In the genomic region with DNA sequence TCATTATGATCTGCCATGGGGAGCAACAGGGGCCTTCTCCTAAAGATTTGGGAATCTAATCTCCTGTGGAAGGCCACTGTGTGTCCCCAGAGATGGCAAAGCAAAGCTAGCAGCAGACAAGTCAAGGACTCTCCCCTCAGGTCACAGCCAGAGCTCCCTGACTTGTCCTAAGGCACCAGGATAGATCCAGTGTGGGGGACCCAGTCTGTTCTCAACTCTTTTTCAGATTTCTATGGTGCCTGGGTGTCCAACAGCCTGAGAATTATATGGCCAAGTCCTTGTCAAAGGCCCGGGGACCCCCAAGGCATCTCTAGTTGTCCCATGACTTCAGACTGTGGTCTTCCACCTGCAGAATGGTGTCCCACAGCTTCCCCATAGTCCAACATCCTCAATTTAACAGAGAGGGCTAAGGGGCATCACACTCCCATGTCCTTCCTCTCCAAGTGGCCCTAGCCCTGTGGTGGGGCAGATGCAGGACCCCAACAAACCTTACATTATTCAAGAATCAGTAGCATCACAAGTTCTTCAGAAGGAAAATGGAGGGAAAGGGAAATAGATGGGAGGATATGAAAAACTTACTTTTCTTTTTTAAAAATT, we compare ENCODE assay signal across 19 mouse cellular contexts. TPM values are rescaled to one million over a fixed set of nuclear protein-coding genes. Genes with fewer than 3 reads are reported as not detected.
DNase-seq lines count a peak whose midpoint lies in the region; ATAC-seq lines count a peak whose summit lies in the region.
"Had no signal": no experiment of that assay in that cellular context is flagged by ENCODE, and none has a peak within 500 bp of the region (broad histone marks: within the 10 kb centered on the region; RNA-seq: fewer than 3 reads in every experiment).

No protein-coding gene starts in this region.

- H3K9me3 ChIP-seq in heart, embryonic 14.5 days (ENCODE audit: control insufficient read depth, low read length) = peaks cover 8% of the 10 kb centered on the region
- H3K9me3 ChIP-seq: G1E had no signal

- no peak overlapping the region for H3K4me3 ChIP-seq in heart, embryonic 14.5 days (ENCODE audit: control insufficient read depth in 1 of 2, insufficient read depth in 1 of 2, low read depth in 1 of 2, low read length in 2 of 2)

- ATAC-seq in heart, embryonic 14.5 days (ENCODE audit: insufficient number of reproducible peaks, insufficient read depth, low FRiP score, low read depth) = peak; percentile 66
- peak; percentile 19 to 27; a peak in 1 of 4 replicates for ATAC-seq in hematopoietic stem cell, adult 5-6 weeks (replicated peaks in 1 of 2; ENCODE audit: insufficient read depth in 1 of 2, low FRiP score in 2 of 2, low TSS enrichment in 1 of 2, low read depth in 1 of 2, poor library complexity in 2 of 2, severe bottlenecking in 2 of 2)
- peak; percentile 54; the same call in 1 of the 2 replicates for ATAC-seq in neutrophil, adult 5-6 weeks (ENCODE audit: extremely low read depth, insufficient number of reproducible peaks, low FRiP score, poor library complexity, severe bottlenecking)

- no peaks in the 10 kb centered on the region for H3K27me3 ChIP-seq in heart, embryonic 14.5 days (ENCODE audit: control insufficient read depth, insufficient read depth, low read length)

- no peaks in the 10 kb centered on the region for H3K4me1 ChIP-seq in heart, embryonic 14.5 days (ENCODE audit: control insufficient read depth in 2 of 2, insufficient read depth in 2 of 2, low read length in 2 of 2)

- no peak overlapping the region for H3K27ac ChIP-seq in heart, embryonic 14.5 days (replicated peaks in 1 of 2; ENCODE audit: control insufficient read depth in 1 of 2, insufficient read depth in 1 of 2, low read depth in 2 of 2, low read length in 2 of 2)

- H3K9ac ChIP-seq in heart, embryonic 14.5 days (ENCODE audit: low read length) = no peak overlapping the region

- no peak for DNase-seq in heart, adult 18-20 months
- peak; percentile 21 for DNase-seq in lung, postnatal 36 days
- no peak for DNase-seq in lung, postnatal 10 days
- DNase-seq in gastrocnemius, postnatal 25 days = no peak
- DNase-seq: cerebellum, adult 8-10 months; gastrocnemius, postnatal 14 days; kidney, adult 8-10 months; right cerebral cortex, postnatal 4 days had no signal

- H3K36me3 ChIP-seq in heart, embryonic 14.5 days (ENCODE audit: control insufficient read depth, insufficient read depth, low read length) = no peaks in the 10 kb centered on the region
- H3K36me3 ChIP-seq: G1E had no signal

- WGBS in heart, embryonic 14.5 days = 76% methylated on average over 1 of the region's 1 CpGs

- H3K4me2 ChIP-seq in heart, embryonic 14.5 days (ENCODE audit: low read length) = no peak overlapping the region

RNA-seq across cellular contexts. Expression of gene Chil3, which starts 3.9 kb away (rescaled TPM):
- not detected in 2 replicates for polyA plus RNA-seq in heart, embryonic 14.5 days (2014; fragmentation: Nextera tagmentation; extraction: Ambion mirVana)
- not detected for total RNA-seq in heart, adult 18-20 months (2021)
- 106 and 442 TPM in 2 replicates for total RNA-seq in hematopoietic stem cell, adult 5-6 weeks (2017)
- 27.5 and 33.9 TPM in 2 replicates for total RNA-seq in neutrophil, adult 5-6 weeks (2017)
- not detected for total RNA-seq in gastrocnemius, postnatal 25 days (2021)
- total RNA-seq: G1E; gastrocnemius, postnatal 14 days; layer of hippocampus, adult 18-20 months; left cerebral cortex, adult 18-20 months had no signal
- polyA plus RNA-seq: G1E; neural tube, embryonic 14.5 days had no signal

RNA-seq across cellular contexts. Expression of gene Chil4, which starts 48.1 kb away (rescaled TPM):
- polyA plus RNA-seq in heart, embryonic 14.5 days (2014; fragmentation: Nextera tagmentation; extraction: Ambion mirVana) = not detected in 2 replicates
- not detected for total RNA-seq in heart, adult 18-20 months (2021)
- total RNA-seq in hematopoietic stem cell, adult 5-6 weeks (2017) = not detected in 2 replicates
- total RNA-seq in neutrophil, adult 5-6 weeks (2017) = not detected in 2 replicates
- total RNA-seq in gastrocnemius, postnatal 25 days (2021) = not detected
- total RNA-seq: adrenal gland, adult 2 months; gastrocnemius, postnatal 14 days; layer of hippocampus, adult 18-20 months; left cerebral cortex, adult 18-20 months had no signal
- polyA plus RNA-seq: adrenal gland, adult 2 months; cortical plate, adult 2 months; frontal cortex, adult 2 months; G1E; limb, embryonic 14.5 days; neural tube, embryonic 14.5 days had no signal

RNA-seq across cellular contexts. Expression of gene Chia1, which starts 58.2 kb away (rescaled TPM):
- 0.12 and 0.19 TPM in 2 replicates for polyA plus RNA-seq in heart, embryonic 14.5 days (2014; fragmentation: Nextera tagmentation; extraction: Ambion mirVana)
- total RNA-seq in heart, adult 18-20 months (2021) = not detected
- total RNA-seq in hematopoietic stem cell, adult 5-6 weeks (2017) = 0.69 TPM in 1 of 2 replicates, not detected in the other
- not detected in 2 replicates for total RNA-seq in neutrophil, adult 5-6 weeks (2017)
- total RNA-seq in gastrocnemius, postnatal 25 days (2021) = not detected
- total RNA-seq: adrenal gland, adult 2 months; G1E; gastrocnemius, postnatal 14 days had no signal
- polyA plus RNA-seq: adrenal gland, adult 2 months; G1E had no signal

Comparison
In these comparisons a context has a peak if more than half of its experiments do, and no peak if none do; other contexts are left out.
1. RNA of gene Chil3, which starts 3.9 kb away (total RNA-seq): 106 to 442 TPM in hematopoietic stem cell, adult 5-6 weeks and 27.5 to 33.9 TPM in neutrophil, adult 5-6 weeks; not detected in heart, adult 18-20 months and not detected in gastrocnemius, postnatal 25 days; every median in the first group is over 10 times any median in the second.
2. Peak in every context shown above with its lines, with median percentiles within 50 percentile points of each other: ATAC-seq.